Mouse (Mus musculus): ENCODE results near the gene Zfp592. TPM values are rescaled to one million over a fixed set of nuclear protein-coding genes. Genes with fewer than 3 reads are reported as not detected.
A peak's percentile ranks its signal among the peaks of the same experiment; 100 is the strongest.

Gene Zfp592
- polyA plus RNA-seq, 1 experiment = 17.3 TPM

DNA sequence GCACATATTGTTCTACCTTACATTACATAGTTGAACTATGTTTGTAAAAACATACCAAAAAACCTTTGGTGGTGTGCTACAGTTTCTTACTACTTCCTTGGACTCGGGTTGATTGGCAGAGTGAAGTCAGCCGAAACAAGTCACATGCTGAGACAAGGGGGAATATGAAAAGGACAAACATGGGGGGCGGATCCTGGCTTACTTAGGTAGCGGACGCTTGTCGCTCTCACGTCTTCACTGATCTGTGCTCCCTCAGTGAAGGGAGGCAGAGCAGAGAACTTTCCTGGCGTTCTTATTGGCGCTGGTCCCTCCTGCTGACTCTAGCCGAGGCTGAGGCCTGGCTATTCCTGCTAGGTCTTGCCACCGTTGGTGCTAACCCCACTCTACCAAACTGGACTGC lies 26.8 kb downstream of the Zfp592 start:
- no peaks in the 10 kb centered on the region for H3K27me3 ChIP-seq (ENCODE audit: control insufficient read depth, insufficient read depth, low read length)
- WGBS = 39% methylated on average over 11 of the region's 11 CpGs
- TF ChIP-seq CTCF (IDR thresholded peaks at IDR 0.05; ENCODE audit: borderline replicate concordance, insufficient read depth, low read depth, low read length) (no peak), POLR2A (IDR thresholded peaks at IDR 0.05; ENCODE audit: borderline replicate concordance, insufficient read depth, low read length) (no peak)
- DNase-seq = no peak
- peaks cover 15% of the 10 kb centered on the region for H3K4me1 ChIP-seq (ENCODE audit: control insufficient read depth, insufficient read depth, low read length)
- no peak overlapping the region for H3K27ac ChIP-seq (ENCODE audit: insufficient read depth, low read length)
- no peak overlapping the region for H3K4me3 ChIP-seq (replicated peaks; ENCODE audit: insufficient read depth, low read depth, low read length)

DNA sequence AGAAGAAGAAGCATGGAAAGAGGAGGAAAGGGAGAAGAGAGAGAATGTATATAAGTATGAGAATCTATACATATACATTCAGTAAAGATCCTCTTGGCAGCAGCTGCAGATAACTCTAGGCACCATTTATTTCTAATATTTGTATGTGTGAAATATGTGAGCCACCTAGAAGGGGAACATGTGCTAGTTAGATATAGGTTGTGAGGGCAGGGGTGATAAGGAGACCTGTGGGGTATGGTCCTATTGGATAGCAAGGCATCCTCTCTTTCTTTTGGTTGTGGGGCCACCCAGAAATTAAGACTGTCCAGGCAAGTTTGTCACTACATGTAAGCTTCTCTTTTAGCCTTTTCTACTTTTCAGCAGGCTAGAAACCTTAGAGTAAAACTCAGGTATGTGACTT lies 29.2 kb downstream of the Zfp592 start:
- H3K4me1 ChIP-seq (ENCODE audit: control insufficient read depth, insufficient read depth, low read length) = peaks cover 15% of the 10 kb centered on the region
- TF ChIP-seq POLR2A (IDR thresholded peaks at IDR 0.05; ENCODE audit: borderline replicate concordance, insufficient read depth, low read length) (no peak), CTCF (IDR thresholded peaks at IDR 0.05; ENCODE audit: borderline replicate concordance, insufficient read depth, low read depth, low read length) (no peak)
- no peak overlapping the region for H3K4me3 ChIP-seq (replicated peaks; ENCODE audit: insufficient read depth, low read depth, low read length)
- no peak overlapping the region for H3K27ac ChIP-seq (ENCODE audit: insufficient read depth, low read length)
- no peak for DNase-seq
- H3K27me3 ChIP-seq (ENCODE audit: control insufficient read depth, insufficient read depth, low read length) = no peaks in the 10 kb centered on the region

DNA sequence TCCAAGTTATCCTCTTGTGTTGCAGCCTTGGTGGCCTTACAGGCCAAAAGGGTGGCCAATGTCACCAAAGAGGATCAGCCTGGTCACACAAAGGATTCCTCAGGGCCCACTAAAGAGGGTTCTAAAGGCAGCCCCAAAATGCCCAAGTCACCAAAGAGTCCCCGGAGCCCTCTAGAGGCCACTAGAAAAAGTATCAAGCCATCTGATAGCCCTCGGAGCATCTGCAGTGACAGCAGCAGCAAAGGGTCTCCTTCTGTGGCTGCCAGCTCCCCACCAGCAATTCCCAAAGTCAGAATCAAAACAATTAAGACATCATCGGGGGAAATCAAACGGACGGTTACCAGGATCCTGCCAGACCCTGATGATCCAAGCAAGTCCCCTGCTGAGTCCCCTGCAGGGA lies 30.6 kb downstream of the Zfp592 start:
- H3K27me3 ChIP-seq (ENCODE audit: control insufficient read depth, insufficient read depth, low read length) = no peaks in the 10 kb centered on the region
- peaks cover 15% of the 10 kb centered on the region for H3K4me1 ChIP-seq (ENCODE audit: control insufficient read depth, insufficient read depth, low read length)
- H3K27ac ChIP-seq (ENCODE audit: insufficient read depth, low read length) = no peak overlapping the region; the same call in none of the 2 replicates
- peak; percentile 30 to 36 for DNase-seq
- H3K4me3 ChIP-seq (replicated peaks; ENCODE audit: insufficient read depth, low read depth, low read length) = no peak overlapping the region
- WGBS = 14% methylated on average over 5 of the region's 5 CpGs
- TF ChIP-seq CTCF (IDR thresholded peaks at IDR 0.05; ENCODE audit: borderline replicate concordance, insufficient read depth, low read depth, low read length) = peak; percentile 13; the same call in 1 of the 2 replicates
- no peak for TF ChIP-seq POLR2A (IDR thresholded peaks at IDR 0.05; ENCODE audit: borderline replicate concordance, insufficient read depth, low read length)

DNA sequence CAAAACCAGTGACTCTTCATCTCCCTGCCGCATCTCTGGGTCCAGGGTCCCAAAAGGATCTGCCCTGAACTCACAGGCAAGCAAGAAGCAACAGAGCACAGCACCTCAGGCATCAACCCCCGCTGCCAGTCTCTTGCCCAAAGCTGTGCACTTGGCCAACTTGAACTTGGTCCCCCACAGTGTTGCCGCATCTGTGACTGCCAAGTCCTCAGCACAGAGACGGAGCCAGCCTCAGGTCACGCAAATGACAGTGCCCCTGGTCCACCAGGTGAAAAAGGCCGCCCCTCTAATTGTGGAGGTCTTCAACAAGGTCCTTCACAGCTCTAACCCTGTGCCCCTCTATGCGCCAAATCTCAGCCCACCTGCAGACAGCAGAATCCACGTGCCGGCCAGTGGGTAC lies 31.2 kb downstream of the Zfp592 start:
- peak; percentile 66 to 72 for DNase-seq
- H3K27me3 ChIP-seq (ENCODE audit: control insufficient read depth, insufficient read depth, low read length) = no peaks in the 10 kb centered on the region
- peaks cover 15% of the 10 kb centered on the region for H3K4me1 ChIP-seq (ENCODE audit: control insufficient read depth, insufficient read depth, low read length)
- no peak overlapping the region for H3K27ac ChIP-seq (ENCODE audit: insufficient read depth, low read length)
- 14% methylated on average over 9 of the region's 9 CpGs for WGBS
- no peak overlapping the region for H3K4me3 ChIP-seq (replicated peaks; ENCODE audit: insufficient read depth, low read depth, low read length)
- TF ChIP-seq POLR2A (IDR thresholded peaks at IDR 0.05; ENCODE audit: borderline replicate concordance, insufficient read depth, low read length) (no peak), CTCF (IDR thresholded peaks at IDR 0.05; ENCODE audit: borderline replicate concordance, insufficient read depth, low read depth, low read length) (no peak)

DNA sequence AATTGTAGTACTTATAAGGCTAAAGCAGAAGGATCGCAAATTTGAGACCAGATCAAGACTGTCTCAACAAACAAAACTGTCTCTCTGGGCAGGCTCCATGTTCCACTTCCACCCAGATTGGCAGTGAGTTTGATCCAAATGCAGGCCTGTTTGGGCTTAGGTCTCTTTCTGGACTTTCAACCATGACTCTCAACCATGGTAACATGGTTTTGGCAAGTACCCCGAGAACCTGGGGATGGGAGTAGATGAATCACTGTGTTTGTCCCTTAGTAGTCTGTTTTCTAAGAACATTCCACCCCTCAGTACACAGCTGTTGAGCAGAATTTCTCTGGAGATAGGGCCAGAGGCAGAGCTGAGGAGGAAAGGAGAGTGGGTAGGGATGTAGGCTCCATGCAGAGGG lies 32.3 kb downstream of the Zfp592 start:
- DNase-seq = no peak
- WGBS = 84% methylated on average over 2 of the region's 2 CpGs
- no peak overlapping the region for H3K4me3 ChIP-seq (replicated peaks; ENCODE audit: insufficient read depth, low read depth, low read length)
- H3K27me3 ChIP-seq (ENCODE audit: control insufficient read depth, insufficient read depth, low read length) = no peaks in the 10 kb centered on the region
- peaks cover 15% of the 10 kb centered on the region for H3K4me1 ChIP-seq (ENCODE audit: control insufficient read depth, insufficient read depth, low read length)
- H3K27ac ChIP-seq (ENCODE audit: insufficient read depth, low read length) = no peak overlapping the region
- TF ChIP-seq POLR2A (IDR thresholded peaks at IDR 0.05; ENCODE audit: borderline replicate concordance, insufficient read depth, low read length) (no peak), CTCF (IDR thresholded peaks at IDR 0.05; ENCODE audit: borderline replicate concordance, insufficient read depth, low read depth, low read length) (no peak)

DNA sequence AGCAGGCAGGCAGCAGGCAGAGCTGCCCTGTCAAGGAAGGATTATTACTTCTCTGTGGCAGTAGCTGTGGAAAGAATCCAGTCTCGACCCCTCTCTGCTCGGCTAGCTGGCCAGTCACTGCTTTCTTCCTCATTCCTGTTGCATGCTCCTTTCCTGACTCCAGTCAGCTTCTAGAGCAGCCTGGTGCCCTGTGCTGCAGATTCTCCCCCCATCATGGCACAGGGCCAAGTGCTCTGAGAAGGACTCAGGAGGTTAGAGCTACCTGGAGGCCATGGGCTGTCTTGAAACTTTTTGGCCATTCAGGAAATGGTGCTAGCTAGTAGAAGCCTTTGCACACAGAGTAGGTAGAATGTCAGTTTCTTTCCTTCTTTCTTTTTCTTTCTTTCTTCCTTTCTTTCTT lies 46.2 kb downstream of the Zfp592 start:
- no peaks in the 10 kb centered on the region for H3K27me3 ChIP-seq (ENCODE audit: control insufficient read depth, insufficient read depth, low read length)
- 95% methylated on average over 2 of the region's 2 CpGs for WGBS
- H3K4me3 ChIP-seq (replicated peaks; ENCODE audit: insufficient read depth, low read depth, low read length) = no peak overlapping the region
- no peak for TF ChIP-seq CTCF (IDR thresholded peaks at IDR 0.05; ENCODE audit: borderline replicate concordance, insufficient read depth, low read depth, low read length)
- no peak for TF ChIP-seq POLR2A (IDR thresholded peaks at IDR 0.05; ENCODE audit: borderline replicate concordance, insufficient read depth, low read length)
- DNase-seq = no peak
- H3K27ac ChIP-seq (ENCODE audit: insufficient read depth, low read length) = no peak overlapping the region
- no peaks in the 10 kb centered on the region for H3K4me1 ChIP-seq (ENCODE audit: control insufficient read depth, insufficient read depth, low read length)

DNA sequence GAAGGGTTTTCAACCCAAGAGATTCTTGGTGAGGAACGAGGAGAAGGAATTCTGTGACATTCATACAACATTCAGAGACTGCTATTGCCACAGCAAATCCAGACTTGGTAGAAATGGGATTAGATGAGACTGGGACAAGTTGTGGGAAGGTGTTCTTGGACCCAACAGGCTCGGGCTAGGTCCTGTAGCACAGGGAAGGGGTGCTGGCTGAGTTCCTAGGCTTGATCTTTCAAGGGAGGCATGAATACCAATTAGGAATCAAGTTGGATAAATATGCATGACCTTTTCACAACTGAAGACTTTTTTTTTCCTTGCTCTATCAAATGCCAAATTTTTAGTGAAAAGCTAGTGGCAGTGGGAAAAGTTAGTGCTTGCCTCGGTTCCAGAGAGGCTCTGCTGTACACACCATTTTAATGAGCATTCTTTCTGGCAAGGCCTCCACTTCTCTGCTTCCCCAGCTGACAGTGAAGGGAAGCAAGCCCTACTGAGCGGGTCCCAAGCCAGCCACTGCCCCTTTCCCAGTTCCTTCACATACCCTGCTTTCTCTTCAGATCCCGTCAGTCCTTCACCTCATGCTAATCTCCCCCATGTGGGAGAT lies 49.6 kb downstream of the Zfp592 start:
- H3K27me3 ChIP-seq (ENCODE audit: control insufficient read depth, insufficient read depth, low read length) = no peaks in the 10 kb centered on the region
- WGBS = 61% methylated on average over 5 of the region's 5 CpGs
- H3K4me1 ChIP-seq (ENCODE audit: control insufficient read depth, insufficient read depth, low read length) = no peaks in the 10 kb centered on the region
- no peak overlapping the region for H3K4me3 ChIP-seq (replicated peaks; ENCODE audit: insufficient read depth, low read depth, low read length)
- TF ChIP-seq POLR2A (IDR thresholded peaks at IDR 0.05; ENCODE audit: borderline replicate concordance, insufficient read depth, low read length) = no peak
- TF ChIP-seq CTCF (IDR thresholded peaks at IDR 0.05; ENCODE audit: borderline replicate concordance, insufficient read depth, low read depth, low read length) = no peak
- no peak overlapping the region for H3K27ac ChIP-seq (ENCODE audit: insufficient read depth, low read length)
- DNase-seq = peak in 1 of 2 experiments; percentile 32

DNA sequence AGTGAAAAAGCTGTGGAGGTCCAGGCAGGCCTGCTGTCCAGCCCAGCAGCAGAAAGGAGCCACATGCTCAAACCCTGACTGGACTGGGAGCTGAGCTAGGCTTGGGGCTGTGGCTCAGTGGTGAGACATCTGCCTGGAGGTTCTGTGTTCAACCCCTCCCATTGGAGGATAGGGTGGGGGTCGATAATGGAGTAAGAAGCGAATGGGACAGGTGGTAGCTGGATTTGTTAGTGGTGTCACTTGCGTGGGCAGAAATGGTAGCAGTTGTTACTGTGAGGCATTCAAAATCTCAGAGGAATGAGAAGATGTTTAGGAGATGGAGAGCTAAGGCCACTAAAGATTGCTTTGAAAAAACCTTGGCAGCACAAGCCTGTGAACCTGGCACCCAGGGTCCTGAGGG lies 54.4 kb downstream of the Zfp592 start:
- no peak for DNase-seq

More for the DNA sequence above, 54.4 kb downstream of the Zfp592 start:
- TF ChIP-seq POLR2A (IDR thresholded peaks at IDR 0.05; ENCODE audit: borderline replicate concordance, insufficient read depth, low read length) (no peak), CTCF (IDR thresholded peaks at IDR 0.05; ENCODE audit: borderline replicate concordance, insufficient read depth, low read depth, low read length) (no peak)
- WGBS = 78% methylated on average over 3 of the region's 3 CpGs
- no peak overlapping the region for H3K27ac ChIP-seq (ENCODE audit: insufficient read depth, low read length)
- H3K27me3 ChIP-seq (ENCODE audit: control insufficient read depth, insufficient read depth, low read length) = no peaks in the 10 kb centered on the region; the same call in 1 of the 2 replicates
- no peak overlapping the region for H3K4me3 ChIP-seq (replicated peaks; ENCODE audit: insufficient read depth, low read depth, low read length)
- H3K4me1 ChIP-seq (ENCODE audit: control insufficient read depth, insufficient read depth, low read length) = no peaks in the 10 kb centered on the region
